Mouse (Mus musculus) MEL (cell line): Measurements from ENCODE around the gene Lamp1. TPM values are rescaled to one million over a fixed set of nuclear protein-coding genes. Genes with fewer than 3 reads are reported as not detected.

Experiments
- DNase-seq: peaks from one replicate; pipeline ENCODE4 v3.0.0; 2011; ENCODE audit warnings: low read depth, low spot score
- H3K27ac ChIP-seq: 2 replicates; pipeline ENCODE4 v1.5.1; 2012; ENCODE audit warnings: low read depth, mild to moderate bottlenecking, control low read depth, low read length, moderate library complexity; ENCODE audit not compliant: control insufficient read depth
- H3K27me3 ChIP-seq, 2 experiments: fragments of 150-350 bp in 1 of 2; sonication (generic) in 1 of 2; 2 replicates each; pipeline ENCODE4 v1.6.1; 2012; ENCODE audit warnings: low read length in 2 of 2, mild to moderate bottlenecking in 2 of 2, improper control_type of control experiment in 1 of 2, moderate library complexity in 1 of 2; ENCODE audit not compliant: insufficient read depth in 2 of 2, control insufficient read depth in 1 of 2
- H3K36me3 ChIP-seq, 2 experiments: 2 replicates each; pipeline ENCODE4 v1.6.1; 2012 to 2014; ENCODE audit warnings: low read length in 2 of 2, improper control_type of control experiment in 1 of 2, inconsistent platforms in 1 of 2, mild to moderate bottlenecking in 1 of 2; ENCODE audit not compliant: insufficient read depth in 2 of 2, control insufficient read depth in 1 of 2
- H3K4me1 ChIP-seq, 2 experiments: fragments of 150-350 bp in 1 of 2; sonication (generic) in 1 of 2; 2 replicates each; pipeline ENCODE4 v1.6.1; 2012; ENCODE audit warnings: low read length in 2 of 2, improper control_type of control experiment in 1 of 2, mild to moderate bottlenecking in 1 of 2; ENCODE audit not compliant: insufficient read depth in 2 of 2, control insufficient read depth in 1 of 2
- H3K4me3 ChIP-seq, 2 experiments: fragments of 150-350 bp in 1 of 2; sonication (generic) in 1 of 2; 2 replicates each; pipeline ENCODE4 v1.5.1; 2012; ENCODE audit warnings: low read depth in 2 of 2, low read length in 2 of 2, mild to moderate bottlenecking in 2 of 2, moderate library complexity in 2 of 2, control low read depth in 1 of 2, improper control_type of control experiment in 1 of 2; ENCODE audit not compliant: control insufficient read depth in 1 of 2, insufficient read depth in 1 of 2
- H3K79me2 ChIP-seq: 2 replicates; pipeline ENCODE4 v1.6.1; 2012; ENCODE audit warnings: mild to moderate bottlenecking, low read length, moderate library complexity; ENCODE audit not compliant: control insufficient read depth, poor library complexity, insufficient read depth
- H3K9ac ChIP-seq: 2 replicates; pipeline ENCODE4 v1.6.1; 2012; ENCODE audit warnings: low read depth, mild to moderate bottlenecking, control low read depth, low read length, moderate library complexity; ENCODE audit not compliant: control insufficient read depth, poor library complexity, severe bottlenecking
- H3K9me3 ChIP-seq: fragments of 150-350 bp; sonication (generic); replicated peaks from 2 replicates; pipeline ENCODE4 v1.6.1; 2012; ENCODE audit warnings: mild to moderate bottlenecking, low read length, improper control_type of control experiment, moderate library complexity; ENCODE audit not compliant: insufficient read depth
- BHLHE40 ChIP-seq: IDR thresholded peaks from 2 replicates; pipeline ENCODE4 v1.6.1; 2012; ENCODE audit warnings: low read depth, mild to moderate bottlenecking, inconsistent platforms, low read length, improper control_type of control experiment, borderline replicate concordance
- CHD1 ChIP-seq: IDR thresholded peaks from 2 replicates; pipeline ENCODE4 v1.6.1; 2012; ENCODE audit warnings: low read depth, mild to moderate bottlenecking, inconsistent platforms, low read length, improper control_type of control experiment
- E2F4 ChIP-seq: IDR thresholded peaks from 2 replicates; pipeline ENCODE4 v1.6.1; 2011; ENCODE audit warnings: low read depth, low read length, improper control_type of control experiment, borderline replicate concordance
- EP300 ChIP-seq, 2 experiments: IDR thresholded peaks; 2 replicates each; pipeline ENCODE4 v1.6.1; 2011; ENCODE audit warnings: improper control_type of control experiment in 2 of 2, low read length in 2 of 2, low read depth in 1 of 2, mild to moderate bottlenecking in 1 of 2
- GABPA ChIP-seq: IDR thresholded peaks from 2 replicates; pipeline ENCODE4 v1.6.1; 2012; ENCODE audit warnings: low read depth, mild to moderate bottlenecking, inconsistent platforms, low read length, improper control_type of control experiment, moderate library complexity
- HCFC1 ChIP-seq: IDR thresholded peaks from 2 replicates; pipeline ENCODE4 v1.6.1; 2012; ENCODE audit warnings: low read depth, mild to moderate bottlenecking, inconsistent platforms, low read length, improper control_type of control experiment, moderate library complexity
- JUND ChIP-seq: IDR thresholded peaks from 2 replicates; pipeline ENCODE4 v1.6.1; 2011; ENCODE audit warnings: low read depth, mild to moderate bottlenecking, improper control_type of control experiment, low read length
- KAT2A ChIP-seq: conservative IDR thresholded peaks from 2 replicates; pipeline ENCODE4 v1.6.1; 2012; ENCODE audit warnings: low read depth, low read length, improper control_type of control experiment, inconsistent platforms
- MAFK ChIP-seq: IDR thresholded peaks from 2 replicates; pipeline ENCODE4 v1.6.1; 2011; ENCODE audit warnings: low read depth, mild to moderate bottlenecking, low read length, improper control_type of control experiment, borderline replicate concordance
- MEF2A ChIP-seq: IDR thresholded peaks from 2 replicates; pipeline ENCODE4 v1.6.1; 2014; ENCODE audit warnings: low read depth, mild to moderate bottlenecking, inconsistent platforms, low read length, improper control_type of control experiment; ENCODE audit not compliant: poor library complexity, insufficient replicate concordance, severe bottlenecking; ENCODE audit errors: extremely low read depth
- MYC ChIP-seq: IDR thresholded peaks from 2 replicates; pipeline ENCODE4 v1.6.1; 2011; ENCODE audit warnings: low read depth, mild to moderate bottlenecking, low read length, improper control_type of control experiment, moderate library complexity
- NELFE ChIP-seq: IDR thresholded peaks from 2 replicates; pipeline ENCODE4 v1.6.1; 2011; ENCODE audit warnings: low read depth, low read length, improper control_type of control experiment
- POLR2A ChIP-seq, 2 experiments: IDR thresholded peaks; 2 replicates each; pipeline ENCODE4 v1.6.1; 2011 to 2012; ENCODE audit warnings: low read length in 2 of 2, mild to moderate bottlenecking in 2 of 2, control low read depth in 1 of 2, improper control_type of control experiment in 1 of 2, low read depth in 1 of 2, moderate library complexity in 1 of 2; ENCODE audit not compliant: control insufficient read depth in 1 of 2, insufficient read depth in 1 of 2, poor library complexity in 1 of 2
- POLR2AphosphoS2 ChIP-seq: IDR thresholded peaks from 2 replicates; pipeline ENCODE4 v1.6.1; 2011; ENCODE audit warnings: low read length, improper control_type of control experiment
- RAD21 ChIP-seq: IDR thresholded peaks from 2 replicates; pipeline ENCODE4 v1.6.1; 2011; ENCODE audit warnings: mild to moderate bottlenecking, low read depth, low read length, improper control_type of control experiment
- RCOR1 ChIP-seq: IDR thresholded peaks from 2 replicates; pipeline ENCODE4 v1.6.1; 2012; ENCODE audit warnings: low read depth, mild to moderate bottlenecking, inconsistent platforms, low read length, improper control_type of control experiment
- SIN3A ChIP-seq: IDR thresholded peaks from 2 replicates; pipeline ENCODE4 v1.6.1; 2012; ENCODE audit warnings: low read length, improper control_type of control experiment, inconsistent platforms
- TBP ChIP-seq: IDR thresholded peaks from 2 replicates; pipeline ENCODE4 v1.8.0; 2011; ENCODE audit warnings: low read depth, low read length, improper control_type of control experiment
- TCF12 ChIP-seq: IDR thresholded peaks from 2 replicates; pipeline ENCODE4 v1.6.1; 2014; ENCODE audit warnings: low read depth, mild to moderate bottlenecking, inconsistent platforms, low read length, improper control_type of control experiment, moderate library complexity
- USF1 ChIP-seq: IDR thresholded peaks from 2 replicates; pipeline ENCODE4 v1.6.1; 2014; ENCODE audit warnings: low read depth, mild to moderate bottlenecking, inconsistent platforms, low read length, improper control_type of control experiment, moderate library complexity
- USF2 ChIP-seq, 2 experiments: IDR thresholded peaks; 2 replicates each; pipeline ENCODE4 v1.6.1; 2011 to 2012; ENCODE audit warnings: improper control_type of control experiment in 2 of 2, low read length in 2 of 2, borderline replicate concordance in 1 of 2, inconsistent platforms in 1 of 2, low read depth in 1 of 2, mild to moderate bottlenecking in 1 of 2; ENCODE audit not compliant: insufficient read depth in 1 of 2
- polyA plus RNA-seq, 2 experiments: library from polyadenylated mRNA; stranded (reverse) in 1 of 2; unstranded in 1 of 2; fragments of >175 nt in 1 of 2; fragments of >200 nt in 1 of 2; gene quantifications; 2 replicates each; pipeline versions ENCODE4 v1.2.1 to v1.2.4; 2012; ENCODE audit warnings: low replicate concordance in 2 of 2, low read depth in 1 of 2; ENCODE audit not compliant: insufficient read length in 2 of 2, insufficient read depth in 1 of 2, missing spikeins in 1 of 2
- total RNA-seq: library from RNA; depleted of rRNA; stranded (reverse); fragments of 300-350 nt; gene quantifications from 2 replicates; pipeline ENCODE4 v1.2.3, GENCODE M21; 2012

Gene Lamp1
- total and polyA plus RNA-seq, 3 experiments = 109 to 233 (median 191) TPM

- Histone ChIP-seq H3K27ac (no peak overlapping the region), H3K4me1 (peaks cover 0 to 17% of the 10 kb centered on the region in 2 experiments; a peak in 2 of 4 replicates), H3K27me3 (no peaks in the 10 kb centered on the region), H3K36me3 (0 out of 4 replicates have a peak, but pooled peaks cover 0 to 2% of the 10 kb centered on the region in 2 experiments), H3K9me3 (no peaks in the 10 kb centered on the region), H3K9ac (no peak overlapping the region), H3K4me3 (no peak overlapping the region)
- DNase-seq = no peak
- 0 out of 2 replicates have a peak, but pooled peaks have one; percentile 13 for TF ChIP-seq TCF12
- no peak for TF ChIP-seq KAT2A
- no peak for TF ChIP-seq RAD21
- no peak for TF ChIP-seq USF2 (IDR thresholded peaks at IDR 0.05; ENCODE audit: borderline replicate concordance in 1 of 2, insufficient read depth in 1 of 2, low read depth in 1 of 2, low read length in 2 of 2)
- TF ChIP-seq BHLHE40 = no peak
- peak in 1 of 2 experiments; percentile 10; a peak in 1 of 4 replicates for TF ChIP-seq EP300 (IDR thresholded peaks at IDR 0.05; ENCODE audit: low read depth in 1 of 2, low read length in 2 of 2)
- TF ChIP-seq, all 39 proteins: peak for 2
- H3K79me2 ChIP-seq = no peaks in the 10 kb centered on the region
Observed at GRCm38 (mm10) chr8:13181691-13181976, 22.7 kb downstream of the Lamp1 start.

- Histone ChIP-seq H3K79me2 (no peaks in the 10 kb centered on the region), H3K9me3 (no peaks in the 10 kb centered on the region), H3K27me3 (no peaks in the 10 kb centered on the region), H3K36me3 (no peaks in the 10 kb centered on the region), H3K9ac (no peak overlapping the region), H3K4me3 (no peak overlapping the region), H3K27ac (no peak overlapping the region), H3K4me1 (0 out of 4 replicates have a peak, but pooled peaks cover 0 to under 1% of the 10 kb centered on the region in 2 experiments)
- TF ChIP-seq MEF2A (no peak), EP300 (IDR thresholded peaks at IDR 0.05; ENCODE audit: low read depth in 1 of 2, low read length in 2 of 2) (no peak), MAFK (no peak), KAT2A (no peak), USF2 (IDR thresholded peaks at IDR 0.05; ENCODE audit: borderline replicate concordance in 1 of 2, insufficient read depth in 1 of 2, low read depth in 1 of 2, low read length in 2 of 2) (no peak), TCF12 (no peak), USF1 (no peak), HCFC1 (no peak), MYC (no peak), TBP (no peak), RCOR1 (no peak), JUND (no peak), POLR2A (IDR thresholded peaks at IDR 0.05; ENCODE audit: control insufficient read depth in 1 of 2, insufficient read depth in 1 of 2, low read depth in 1 of 2, low read length in 2 of 2, poor library complexity in 1 of 2) (no peak), SIN3A (no peak), CHD1 (no peak), BHLHE40 (no peak), E2F4 (no peak), GABPA (no peak), POLR2AphosphoS2 (no peak), NELFE (no peak)
- no peak for DNase-seq
Observed at GRCm38 (mm10) chr8:13186819-13187218, 27.9 kb downstream of the Lamp1 start.
